Mouse (Mus musculus) CH12.LX (cell line): ENCODE results near the gene Jpt2. TPM values are rescaled to one million over a fixed set of nuclear protein-coding genes. Genes with fewer than 3 reads are reported as not detected.

Source experiments
- DNase-seq: peaks from one replicate; pipeline ENCODE4 v3.0.0-alpha.2; 2013; ENCODE audit errors: extremely low read depth
- H3K27ac ChIP-seq: 2 replicates; pipeline ENCODE4 v1.5.1; 2012; ENCODE audit warnings: low read depth, mild to moderate bottlenecking, control low read depth, moderate library complexity; ENCODE audit not compliant: insufficient read depth
- H3K27me3 ChIP-seq: replicated peaks from 2 replicates; pipeline ENCODE3; 2012; ENCODE audit warnings: inconsistent platforms
- H3K36me3 ChIP-seq, 2 experiments: replicated peaks in 1 of 2; 2 replicates each; pipeline versions ENCODE3 to v1.6.1; 2012; ENCODE audit warnings: inconsistent platforms in 1 of 2, low read length in 1 of 2, mild to moderate bottlenecking in 1 of 2, mixed read lengths in 1 of 2, moderate library complexity in 1 of 2; ENCODE audit not compliant: control insufficient read depth in 1 of 2, insufficient read depth in 1 of 2
- H3K4me1 ChIP-seq, 2 experiments: 2 replicates each; pipeline ENCODE4 v1.6.1; 2012; ENCODE audit warnings: inconsistent platforms in 1 of 2, moderate library complexity in 1 of 2; ENCODE audit not compliant: insufficient read depth in 2 of 2, control insufficient read depth in 1 of 2
- H3K4me2 ChIP-seq: 2 replicates; pipeline ENCODE4 v1.6.1; 2012; ENCODE audit warnings: low read depth, mild to moderate bottlenecking, control low read depth; ENCODE audit not compliant: poor library complexity, insufficient read depth, severe bottlenecking
- H3K4me3 ChIP-seq, 3 experiments: fragments of 150-350 bp in 1 of 3; sonication (generic) in 1 of 3; replicated peaks in 1 of 3; 2 replicates each; pipeline versions ENCODE3 to v1.5.1; 2011 to 2012; ENCODE audit warnings: low read depth in 2 of 3, low read length in 2 of 3, mild to moderate bottlenecking in 2 of 3, moderate library complexity in 2 of 3, control low read depth in 1 of 3, improper control_type of control experiment in 1 of 3, inconsistent platforms in 1 of 3, mixed read lengths in 1 of 3; ENCODE audit not compliant: poor library complexity in 1 of 3
- H3K79me2 ChIP-seq: replicated peaks from 2 replicates; pipeline ENCODE4 v1.6.1; 2012; ENCODE audit warnings: mild to moderate bottlenecking, moderate library complexity; ENCODE audit not compliant: control insufficient read depth, poor library complexity, insufficient read depth, severe bottlenecking; ENCODE audit errors: extremely low read depth
- H3K9ac ChIP-seq: 2 replicates; pipeline ENCODE4 v1.6.1; 2012; ENCODE audit warnings: low read depth, mild to moderate bottlenecking, control low read depth, moderate library complexity; ENCODE audit not compliant: insufficient read depth
- H3K9me3 ChIP-seq: replicated peaks from 2 replicates; pipeline ENCODE3; 2012; ENCODE audit warnings: low read length, inconsistent platforms, mixed read lengths
- CTCF ChIP-seq, 2 experiments: IDR thresholded peaks in 1 of 2; conservative IDR thresholded peaks in 1 of 2; 2 replicates each; pipeline ENCODE4 v1.5.1; 2011 to 2012; ENCODE audit warnings: low read depth in 2 of 2, low read length in 2 of 2, improper control_type of control experiment in 1 of 2, inconsistent platforms in 1 of 2, mild to moderate bottlenecking in 1 of 2, moderate library complexity in 1 of 2
- E2F4 ChIP-seq: IDR thresholded peaks from 2 replicates; pipeline ENCODE4 v1.6.1; 2011; ENCODE audit warnings: low read depth, low read length, improper control_type of control experiment; ENCODE audit not compliant: insufficient replicate concordance
- EP300 ChIP-seq: IDR thresholded peaks from 2 replicates; pipeline ENCODE4 v1.6.1; 2011; ENCODE audit warnings: low read length, improper control_type of control experiment
- GABPA ChIP-seq: IDR thresholded peaks from 2 replicates; pipeline ENCODE4 v1.6.1; 2012; ENCODE audit warnings: low read depth, low read length, improper control_type of control experiment, inconsistent platforms; ENCODE audit not compliant: insufficient replicate concordance
- HCFC1 ChIP-seq: IDR thresholded peaks from 2 replicates; pipeline ENCODE4 v1.6.1; 2012; ENCODE audit warnings: low read depth, mild to moderate bottlenecking, inconsistent platforms, low read length, improper control_type of control experiment
- MAFK ChIP-seq: IDR thresholded peaks from 2 replicates; pipeline ENCODE4 v1.6.1; 2011; ENCODE audit warnings: low read length, improper control_type of control experiment; ENCODE audit not compliant: insufficient replicate concordance
- MAX ChIP-seq: IDR thresholded peaks from 2 replicates; pipeline ENCODE4 v1.6.1; 2011; ENCODE audit warnings: low read length, improper control_type of control experiment
- MAZ ChIP-seq: IDR thresholded peaks from 2 replicates; pipeline ENCODE4 v1.6.1; 2012; ENCODE audit warnings: low read depth, mild to moderate bottlenecking, inconsistent platforms, low read length, improper control_type of control experiment, moderate library complexity
- MEF2A ChIP-seq: IDR thresholded peaks from 2 replicates; pipeline ENCODE4 v1.6.1; 2014; ENCODE audit warnings: low read depth, mild to moderate bottlenecking, inconsistent platforms, low read length, improper control_type of control experiment, borderline replicate concordance
- MYC ChIP-seq: IDR thresholded peaks from 2 replicates; pipeline ENCODE4 v1.6.1; 2011; ENCODE audit warnings: low read depth, mild to moderate bottlenecking, improper control_type of control experiment, low read length
- NELFE ChIP-seq: IDR thresholded peaks from 2 replicates; pipeline ENCODE4 v1.6.1; 2011; ENCODE audit warnings: low read depth, low read length, improper control_type of control experiment
- NRF1 ChIP-seq: IDR thresholded peaks from 2 replicates; pipeline ENCODE4 v1.6.1; 2014; ENCODE audit warnings: low read depth, mild to moderate bottlenecking, inconsistent platforms, low read length, improper control_type of control experiment, moderate library complexity
- PAX5 ChIP-seq: IDR thresholded peaks from 2 replicates; pipeline ENCODE4 v1.6.1; 2012; ENCODE audit warnings: low read length, inconsistent platforms, mixed read lengths
- POLR2A ChIP-seq: IDR thresholded peaks from 2 replicates; pipeline ENCODE4 v1.6.1; 2011; ENCODE audit warnings: low read depth, mild to moderate bottlenecking, improper control_type of control experiment, low read length
- RAD21 ChIP-seq: IDR thresholded peaks from 2 replicates; pipeline ENCODE4 v1.6.1; 2011; ENCODE audit warnings: low read depth, mild to moderate bottlenecking, low read length, improper control_type of control experiment, moderate library complexity
- RCOR1 ChIP-seq: conservative IDR thresholded peaks from 2 replicates; pipeline ENCODE4 v1.6.1; 2012; ENCODE audit warnings: low read depth, mild to moderate bottlenecking, inconsistent platforms, low read length, improper control_type of control experiment
- SMC3 ChIP-seq: IDR thresholded peaks from 2 replicates; pipeline ENCODE4 v1.6.1; 2011; ENCODE audit warnings: low read depth, low read length, improper control_type of control experiment
- TBP ChIP-seq: conservative IDR thresholded peaks from 2 replicates; pipeline ENCODE4 v1.6.1; 2011; ENCODE audit warnings: low read depth, low read length, improper control_type of control experiment
- TCF12 ChIP-seq: IDR thresholded peaks from 2 replicates; pipeline ENCODE4 v1.6.1; 2014; ENCODE audit warnings: low read depth, mild to moderate bottlenecking, inconsistent platforms, low read length, improper control_type of control experiment
- UBTF ChIP-seq: IDR thresholded peaks from 2 replicates; pipeline ENCODE4 v1.6.1; 2012; ENCODE audit warnings: low read depth, mild to moderate bottlenecking, inconsistent platforms, low read length, improper control_type of control experiment, moderate library complexity
- ZC3H11A ChIP-seq: IDR thresholded peaks from 2 replicates; pipeline ENCODE4 v1.6.1; 2012; ENCODE audit warnings: low read depth, mild to moderate bottlenecking, inconsistent platforms, low read length, improper control_type of control experiment
- ZKSCAN1 ChIP-seq: IDR thresholded peaks from 2 replicates; pipeline ENCODE4 v1.6.1; 2012; ENCODE audit warnings: low read depth, inconsistent platforms, low read length, improper control_type of control experiment, borderline replicate concordance
- ZNF384 ChIP-seq: IDR thresholded peaks from 2 replicates; pipeline ENCODE4 v1.6.1; 2012; ENCODE audit warnings: low read depth, low read length, improper control_type of control experiment, inconsistent platforms
- dilution Hi-C: fragments of 300-500 bp; cut with MboI; formaldehyde crosslinking; loops from 2 replicates; pipeline ENCODE4 v1.14.3; 2020; ENCODE audit warnings: low sequenced_read_pairs; ENCODE audit not compliant: extremely low pct_unique_long_range_greater_than_20kb, extremely low pct_ligation_motif_present
- in situ Hi-C: fragments of 300-500 bp; cut with MboI; formaldehyde crosslinking; loops from 3 replicates; pipeline ENCODE4 v1.14.3; 2019; ENCODE audit warnings: low sequenced_read_pairs, low pct_ligation_motif_present, low pct_unique_long_range_greater_than_20kb, mixed read lengths
- polyA plus RNA-seq: library from polyadenylated mRNA; unstranded; fragments of >175 nt; gene quantifications from 2 replicates; pipeline ENCODE4 v1.2.1, GENCODE M21; 2012; ENCODE audit warnings: low read depth; ENCODE audit not compliant: insufficient read length
- total RNA-seq, 2 experiments: library from RNA; depleted of rRNA; stranded (reverse); fragments of 300-350 nt in 1 of 2; fragments of >200 nt in 1 of 2; gene quantifications; 2 replicates each; pipeline ENCODE4 v1.2.3; 2012 to 2014

The Jpt2 gene
- total and polyA plus RNA-seq, 3 experiments: 33.5 to 70.9 (median 62.9) TPM

- Histone ChIP-seq H3K9ac (no peak overlapping the region), H3K4me1 (peaks cover 12 to 27% of the 10 kb centered on the region in 2 experiments), H3K79me2 (peaks cover 10% of the 10 kb centered on the region)
- no peak for TF ChIP-seq ZNF384
- no peak for TF ChIP-seq ZKSCAN1
- no peak for TF ChIP-seq ZC3H11A
- no peak for TF ChIP-seq TBP
- no peak for TF ChIP-seq RCOR1
- TF ChIP-seq GABPA: no peak
- TF ChIP-seq POLR2A: no peak
- no peak for TF ChIP-seq UBTF
- TF ChIP-seq NELFE: no peak
- no peak for TF ChIP-seq MYC
- no peak for TF ChIP-seq PAX5
- no peak for TF ChIP-seq MEF2A
- no peak for TF ChIP-seq RAD21
- no peak for TF ChIP-seq E2F4
- no peak for TF ChIP-seq MAFK
- TF ChIP-seq NRF1: no peak
- TF ChIP-seq SMC3: no peak
- TF ChIP-seq, all 38 proteins: peak for 0
- no peak for DNase-seq
- no peaks in the 10 kb centered on the region for H3K27me3 ChIP-seq
- peaks cover 73 to 80% of the 10 kb centered on the region in 2 experiments for H3K36me3 ChIP-seq
- H3K4me3 ChIP-seq: no peak overlapping the region
- no peaks in the 10 kb centered on the region for H3K9me3 ChIP-seq
- H3K27ac ChIP-seq: no peak overlapping the region
- in situ Hi-C loops: no loop called here
- dilution Hi-C loops: no loop called here
- H3K4me2 ChIP-seq: no peak overlapping the region
Observed at GRCm38 (mm10) chr17:24899153-24899552, 61.3 kb downstream of the Jpt2 start.

DNA sequence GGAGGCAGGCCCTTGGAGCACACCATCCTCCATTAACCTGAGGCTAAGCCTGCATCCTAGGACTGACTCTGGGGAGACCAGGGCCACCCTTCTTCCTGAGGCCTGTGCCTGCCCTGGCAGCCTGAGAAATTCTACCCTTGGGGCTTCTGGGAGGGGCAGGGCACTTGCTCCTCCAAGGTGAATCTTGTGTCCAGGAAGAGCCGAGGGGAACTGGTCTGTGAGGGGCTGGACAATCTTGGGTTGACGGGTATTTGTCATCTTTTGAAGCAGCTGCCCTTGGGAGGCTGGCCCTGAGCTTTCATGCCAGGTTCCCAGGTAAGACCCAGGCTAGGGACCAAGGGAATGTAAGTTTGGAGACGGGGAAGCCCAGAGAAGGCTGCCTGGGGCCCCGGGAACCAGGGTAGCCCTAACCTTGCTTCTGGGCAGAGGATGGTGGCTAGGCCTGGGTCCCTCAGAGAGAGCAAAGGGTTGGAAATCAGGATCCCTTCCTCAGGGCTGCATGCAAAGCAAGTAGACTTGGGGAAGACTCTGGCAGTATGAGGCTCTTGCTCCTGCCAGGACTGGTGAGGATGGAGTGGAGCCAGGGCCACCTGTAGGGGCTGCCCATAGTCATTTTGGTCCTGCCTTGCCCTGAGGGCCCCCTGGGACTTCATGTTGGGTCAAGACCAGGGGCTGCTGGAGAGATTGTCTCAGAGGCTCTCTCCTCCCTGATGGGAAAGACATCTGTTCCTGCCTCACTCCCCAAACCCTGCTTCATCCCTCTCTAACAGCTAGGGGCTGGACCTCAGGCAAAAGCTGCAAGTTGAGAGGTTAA, 62.2 kb downstream of the Jpt2 start:
- Histone ChIP-seq H3K79me2 (peaks cover 15% of the 10 kb centered on the region), H3K36me3 (peaks cover 68 to 76% of the 10 kb centered on the region in 2 experiments), H3K4me2 (no peak overlapping the region), H3K9me3 (no peaks in the 10 kb centered on the region), H3K27ac (no peak overlapping the region), H3K9ac (no peak overlapping the region), H3K27me3 (no peaks in the 10 kb centered on the region), H3K4me1 (peaks cover 12 to 36% of the 10 kb centered on the region in 2 experiments), H3K4me3 (no peak overlapping the region)
- in situ Hi-C loops: no loop called here
- no peak for TF ChIP-seq EP300
- no peak for TF ChIP-seq TCF12
- TF ChIP-seq HCFC1: no peak
- no peak for TF ChIP-seq ZKSCAN1
- no peak for TF ChIP-seq TBP
- TF ChIP-seq MAX: no peak
- no peak for TF ChIP-seq MAZ
- TF ChIP-seq CTCF (conservative IDR thresholded peaks at IDR 0.05 in 1 of 2, IDR thresholded peaks at IDR 0.05 in 1 of 2; ENCODE audit: low read depth in 2 of 2, low read length in 2 of 2): no peak
- no peak for TF ChIP-seq MYC
- no peak for TF ChIP-seq PAX5
- dilution Hi-C loops: no loop called here
- DNase-seq: no peak
